Mouse (Mus musculus) C2C12 (cell line): ENCODE measurements at regions not wholly inside any gene's neighbourhood (a gene's known extent, or its start where the extent isn't known, plus 50 kb on each side); places are given as distances from the start of the nearest gene placed in this dataset.

ENCODE experiments used
- CEBPB ChIP-seq: IDR thresholded peaks from one replicate; pipeline ENCODE4 v1.6.1; 2011; ENCODE audit warnings: low read depth, mild to moderate bottlenecking, control low read depth, moderate library complexity
- CTCF ChIP-seq: IDR thresholded peaks from one replicate; pipeline ENCODE4 v1.5.1; 2011; ENCODE audit not compliant: control insufficient read depth, insufficient read depth, insufficient read length
- MAX ChIP-seq: IDR thresholded peaks from one replicate; pipeline ENCODE4 v1.6.1; 2011; ENCODE audit warnings: mild to moderate bottlenecking, control low read depth
- MYOD1 ChIP-seq: IDR thresholded peaks from one replicate; pipeline ENCODE4 v1.6.1; 2011; ENCODE audit warnings: low read depth; ENCODE audit not compliant: control insufficient read depth, insufficient read length
- USF1 ChIP-seq: IDR thresholded peaks from one replicate; pipeline ENCODE4 v1.6.1; 2011; ENCODE audit warnings: low read depth, mild to moderate bottlenecking, control low read depth, moderate library complexity

DNA sequence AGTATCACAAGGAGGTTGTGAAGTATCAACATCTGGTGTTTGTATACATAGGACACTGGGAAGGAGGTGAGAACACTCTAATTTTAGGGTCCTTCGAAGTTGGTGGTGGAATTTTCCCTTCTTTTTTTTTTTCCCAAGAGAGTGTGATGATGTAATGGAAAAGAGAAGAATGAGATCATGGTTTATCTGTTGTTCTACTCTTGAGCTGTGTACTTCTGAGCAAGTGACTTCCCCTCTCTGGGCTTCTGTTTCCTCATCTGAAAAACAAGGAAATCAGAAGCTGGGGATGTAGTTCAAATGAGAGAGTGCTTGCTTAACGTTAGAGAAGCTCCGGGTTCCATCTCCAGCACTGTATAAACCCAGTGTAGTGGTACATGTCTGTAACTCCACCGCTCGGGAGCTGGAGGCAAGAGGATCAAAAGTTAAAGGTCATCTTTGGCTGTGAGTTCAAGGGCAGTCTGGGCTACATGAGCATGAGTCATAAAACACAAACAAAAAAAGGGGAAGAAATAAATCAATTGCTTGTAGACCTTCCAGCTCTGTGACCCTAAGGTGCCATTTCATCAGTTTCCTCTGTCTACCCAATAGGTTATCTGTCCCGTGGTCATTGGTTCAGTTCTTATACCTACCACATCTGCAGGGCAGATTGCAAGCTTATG, 132.5 kb upstream of the Cxcr4 start:
- TF ChIP-seq CTCF (no peak), MAX (no peak), USF1 (no peak), CEBPB (no peak), MYOD1 (no peak)
